Mouse (Mus musculus): ENCODE data around the gene Dupd1.

Dupd1 gene

DNA sequence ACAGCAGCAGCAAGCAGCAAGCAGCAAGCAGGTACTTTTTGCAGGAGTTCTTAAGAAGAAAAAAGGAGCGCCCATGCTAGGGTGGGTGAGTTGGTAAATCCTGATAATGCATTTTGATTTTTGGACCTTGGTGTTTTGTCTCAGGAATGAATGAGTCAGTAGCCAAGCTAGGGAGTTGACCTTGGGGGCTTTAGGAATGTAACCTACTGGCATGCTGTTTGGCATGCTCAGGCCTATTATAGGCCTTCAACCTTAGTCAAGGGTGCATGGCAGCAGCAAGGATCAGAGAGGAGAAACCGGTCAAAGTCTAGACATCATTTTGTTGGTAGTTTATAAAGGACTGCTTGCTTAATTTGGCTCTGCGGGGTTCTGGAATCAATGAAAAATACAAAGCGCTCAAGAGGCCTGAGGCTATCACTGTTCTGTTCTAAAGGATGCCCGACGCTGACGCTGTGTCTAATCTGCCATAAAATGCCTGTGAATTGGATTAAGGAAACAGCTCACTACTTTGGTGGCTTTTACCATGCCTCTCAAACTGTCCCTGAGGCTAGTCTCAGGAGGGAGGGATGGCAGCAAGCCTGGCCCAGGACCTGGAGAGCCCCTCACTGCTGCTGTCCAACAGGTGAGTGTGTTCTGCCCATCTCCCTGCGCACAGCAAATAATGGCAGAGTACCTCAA, 7.8 kb upstream of the Dupd1 start:
- no peak for DNase-seq (ENCODE audit: low read depth, low spot score)

DNA sequence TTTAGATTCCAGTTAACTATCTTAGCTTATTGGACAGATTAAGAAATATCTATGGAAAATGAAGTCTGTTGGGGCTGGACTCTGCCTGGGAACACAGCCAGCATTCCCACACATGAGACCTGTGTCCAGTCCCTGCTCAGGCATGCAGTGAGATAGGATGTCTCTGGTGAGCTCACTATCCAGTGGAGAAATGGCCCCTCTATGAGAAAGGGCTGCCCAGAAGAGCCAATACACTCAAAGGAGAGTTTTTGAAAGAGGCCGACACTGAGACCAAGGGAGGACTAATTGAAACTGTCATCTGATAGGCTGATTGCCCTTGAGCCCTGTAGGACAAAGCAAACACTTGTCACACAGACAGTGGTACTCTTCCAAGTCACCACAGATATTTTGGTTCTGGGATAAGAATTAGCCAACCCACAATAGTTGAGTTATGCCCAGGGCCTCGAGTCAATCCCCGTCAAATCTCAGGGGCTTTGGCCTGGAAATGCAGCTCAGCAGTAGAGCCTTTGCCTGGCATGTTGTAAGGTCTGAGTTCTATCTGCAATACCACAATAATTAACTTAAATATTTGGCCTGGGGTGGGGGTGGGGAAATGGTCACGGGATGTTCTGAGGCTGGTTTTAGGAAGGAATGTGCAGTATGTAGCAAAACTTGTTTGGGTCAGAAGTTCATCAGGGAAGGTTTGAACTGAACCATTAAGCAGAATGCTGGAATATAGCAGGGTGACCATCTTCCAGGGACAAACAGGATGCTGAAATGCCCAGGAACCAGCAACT, 6.2 kb upstream of the Dupd1 start:
- DNase-seq (ENCODE audit: low read depth, low spot score) = no peak

DNA sequence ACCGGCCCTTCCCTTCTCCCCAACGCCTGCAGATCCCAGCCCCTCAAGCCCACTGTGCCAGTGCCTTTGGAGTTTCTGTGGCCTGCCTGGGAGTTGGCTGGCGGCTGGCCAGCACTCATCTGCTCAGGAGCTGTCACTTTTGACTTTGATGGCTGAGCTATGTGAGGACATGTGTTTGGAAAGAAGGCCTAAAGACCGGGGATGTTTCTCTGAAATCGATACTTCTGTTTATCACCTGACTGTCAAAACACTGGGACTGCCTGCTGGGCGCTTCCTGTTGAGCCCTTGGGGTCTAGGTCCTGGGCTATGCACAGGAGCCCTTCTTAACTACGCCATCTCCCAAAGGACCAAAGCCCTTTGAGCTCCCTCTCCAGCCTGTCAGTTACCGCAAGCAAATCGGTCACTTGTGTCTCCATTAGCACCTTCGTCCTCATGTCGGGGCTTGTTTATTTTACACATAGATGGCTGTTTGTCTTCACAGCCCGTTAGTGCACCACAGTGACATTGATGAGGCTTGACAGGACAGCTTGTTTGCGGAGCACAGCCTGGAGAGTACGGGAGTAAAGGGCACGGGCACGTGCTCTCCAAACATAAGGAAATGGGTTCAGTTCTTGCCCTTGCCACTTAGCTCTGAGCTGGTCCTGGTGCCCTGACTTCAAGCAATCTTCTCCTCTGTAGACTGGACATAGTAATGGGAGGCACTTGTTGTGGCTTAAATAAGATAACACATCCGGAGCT, 5.4 kb upstream of the Dupd1 start:
- no peak for DNase-seq (ENCODE audit: low read depth, low spot score)

DNA sequence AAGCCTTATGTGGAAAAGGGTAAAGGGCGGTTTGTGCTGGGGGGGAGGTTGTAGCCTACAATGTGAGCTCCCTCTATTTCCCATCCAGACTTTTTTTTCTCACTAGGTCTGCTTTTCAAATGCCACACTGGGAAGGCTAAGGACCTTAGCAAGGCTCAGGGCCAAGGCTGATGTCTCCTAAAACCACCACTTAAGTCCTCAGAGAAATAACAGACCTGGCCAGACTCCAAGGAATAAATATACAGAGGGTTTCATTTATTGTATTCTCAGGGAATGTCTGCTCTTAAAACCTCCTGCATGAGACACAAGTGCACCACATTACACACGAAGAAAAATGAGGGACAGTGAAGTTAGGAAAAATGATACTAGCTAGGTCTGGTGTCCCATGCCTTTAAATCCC, 3.1 kb downstream of the Dupd1 start:
- DNase-seq (ENCODE audit: low read depth, low spot score) = no peak

DNA sequence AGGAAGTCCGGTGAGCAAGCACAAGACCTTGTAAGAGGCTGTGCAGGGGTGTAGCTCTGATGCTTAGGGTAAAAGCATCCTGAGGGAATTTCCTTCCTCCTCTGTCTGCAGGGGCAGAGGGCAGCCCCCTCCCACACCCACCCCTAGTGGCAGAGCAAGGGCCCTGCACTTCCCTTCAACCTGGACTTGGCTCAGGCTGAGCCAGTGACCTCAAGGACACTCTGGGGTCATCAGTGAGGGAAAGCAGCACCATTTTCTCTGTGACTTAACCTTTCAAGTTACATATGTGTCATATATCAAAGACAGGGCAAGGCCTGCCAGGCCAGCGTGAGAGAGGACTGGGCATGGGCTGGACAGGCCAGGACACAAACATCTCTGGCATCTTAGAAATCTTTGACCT, 4.8 kb downstream of the Dupd1 start:
- DNase-seq (ENCODE audit: low read depth, low spot score) = peak; percentile 20

DNA sequence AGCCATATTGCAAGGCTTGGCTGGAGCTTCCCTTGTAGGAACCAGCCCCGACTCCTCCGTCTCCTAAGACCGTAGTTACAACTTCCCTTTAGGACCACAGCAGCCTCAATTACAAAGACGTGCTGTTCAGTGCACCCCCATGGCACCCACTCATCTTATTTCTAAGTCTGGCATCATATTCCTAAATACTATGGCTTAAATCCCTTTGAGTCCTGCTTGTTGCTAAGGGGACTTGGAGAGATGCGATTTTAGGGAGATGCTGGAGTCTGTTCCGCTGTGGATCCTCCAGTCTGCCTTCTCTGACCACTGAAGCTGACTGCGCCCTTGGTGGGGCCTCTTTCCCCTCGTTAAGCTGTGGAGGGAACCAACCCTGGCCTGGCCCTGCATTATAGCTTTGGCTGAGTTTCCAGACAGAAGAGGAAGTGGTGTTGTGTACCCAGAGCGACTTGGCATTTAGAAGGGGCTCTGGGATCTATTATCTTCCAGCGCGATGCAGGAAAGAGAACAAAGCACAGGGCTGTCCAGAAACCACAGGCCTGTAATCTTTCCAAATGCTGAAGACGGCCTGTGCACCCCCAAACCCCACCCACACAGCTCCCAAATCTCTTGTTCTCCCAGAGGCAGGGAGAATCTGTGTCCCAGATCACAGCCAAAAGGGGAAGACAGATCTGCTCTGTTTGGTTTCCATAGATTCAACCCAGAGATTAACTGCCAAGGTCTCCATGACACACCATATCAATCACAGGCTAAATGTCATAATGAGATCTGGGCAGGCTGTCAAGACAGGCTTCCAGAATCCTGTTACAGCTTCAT, 7.4 kb downstream of the Dupd1 start:
- DNase-seq (ENCODE audit: low read depth, low spot score) = no peak

DNA sequence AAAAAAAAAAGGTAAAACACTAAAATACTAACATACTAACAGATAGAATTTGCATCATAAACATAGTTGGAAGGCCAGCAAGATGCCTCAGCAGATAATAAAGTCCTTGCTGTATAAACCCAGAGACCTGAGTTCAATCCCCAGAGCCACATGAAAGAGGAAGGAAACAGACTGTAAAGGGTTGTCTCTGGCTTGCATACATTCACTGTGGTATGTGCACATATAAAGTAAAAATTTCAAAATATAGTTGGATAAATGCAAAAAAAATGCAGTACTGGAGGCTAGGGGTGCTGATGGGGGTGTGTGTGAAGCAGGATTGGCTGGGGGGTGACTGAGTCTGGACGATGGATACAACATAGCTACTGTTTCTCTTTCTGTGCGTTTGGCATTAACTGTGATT, 8.9 kb downstream of the Dupd1 start:
- DNase-seq (ENCODE audit: low read depth, low spot score) = no peak

DNA sequence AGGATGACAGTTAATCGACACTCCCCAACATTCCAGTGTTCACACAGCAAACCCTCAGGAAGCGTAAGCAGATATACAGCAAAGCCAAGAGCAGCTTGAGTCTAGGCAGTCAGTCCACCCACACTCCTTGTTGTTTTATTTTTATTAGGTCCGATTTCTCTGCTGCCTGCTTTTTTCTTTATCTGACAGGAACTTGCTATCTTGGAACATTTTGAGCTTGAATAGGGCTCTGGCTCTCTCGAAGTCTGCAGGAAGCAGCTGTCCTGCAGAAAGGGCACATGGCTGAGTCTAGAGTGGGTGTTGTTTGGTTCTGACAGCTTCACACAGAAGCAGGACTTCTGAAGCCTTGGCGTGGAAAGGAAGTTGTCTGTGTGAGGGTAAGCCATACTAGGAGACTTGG, 11.1 kb downstream of the Dupd1 start:
- DNase-seq (ENCODE audit: low read depth, low spot score) = no peak

DNA sequence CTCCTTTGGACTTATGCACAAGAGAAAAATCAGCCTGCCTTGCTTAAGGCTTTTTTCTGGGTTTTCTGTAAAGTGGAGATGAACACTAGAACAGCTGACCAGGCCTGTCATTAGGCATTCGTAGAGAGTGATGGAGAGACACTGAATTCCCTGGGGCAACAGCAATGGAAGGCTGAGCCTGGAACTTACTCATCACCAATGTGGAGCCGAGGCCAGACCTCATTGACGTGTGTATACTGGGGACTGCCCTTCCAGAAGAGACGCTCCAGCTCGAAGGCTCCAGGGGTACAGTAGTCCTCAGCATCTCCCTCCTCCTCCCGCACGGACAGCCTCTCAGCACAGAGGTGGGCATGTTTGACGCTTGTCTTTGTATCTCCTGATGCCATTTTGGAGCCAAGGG, 11.7 kb downstream of the Dupd1 start:
- no peak for DNase-seq (ENCODE audit: low read depth, low spot score)

DNA sequence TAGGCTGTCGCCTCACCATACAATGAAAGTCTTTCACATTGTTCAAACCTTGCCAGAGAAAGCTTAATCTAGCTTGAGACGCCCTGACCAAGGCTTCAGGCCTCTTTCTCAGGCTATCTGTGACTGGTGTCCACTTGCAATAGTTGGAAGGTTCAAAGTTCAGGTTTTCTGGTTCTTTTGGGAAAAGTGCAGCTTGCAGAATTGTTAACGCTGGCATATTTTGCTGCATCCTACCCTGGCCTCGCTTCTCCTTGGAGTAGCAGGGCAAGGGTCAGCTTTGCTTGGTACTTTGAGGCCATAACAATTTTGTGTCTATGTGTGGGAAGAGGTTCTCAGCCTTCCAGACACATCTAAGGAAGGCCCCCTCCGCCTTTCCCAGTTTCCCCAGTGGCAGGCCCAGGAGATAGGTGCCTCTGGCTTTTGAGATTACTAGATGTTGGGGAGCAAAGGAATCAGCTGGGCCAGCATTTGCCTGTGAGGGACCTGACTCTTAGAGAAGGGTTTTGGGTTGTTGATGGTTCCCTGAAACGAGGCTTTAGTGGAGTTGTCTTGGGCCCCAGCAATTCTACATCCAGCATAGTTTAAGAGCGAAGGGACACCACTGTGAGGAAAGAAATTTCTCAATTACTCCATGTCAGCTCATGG, 18.1 kb downstream of the Dupd1 start:
- no peak for DNase-seq (ENCODE audit: low read depth, low spot score)

DNA sequence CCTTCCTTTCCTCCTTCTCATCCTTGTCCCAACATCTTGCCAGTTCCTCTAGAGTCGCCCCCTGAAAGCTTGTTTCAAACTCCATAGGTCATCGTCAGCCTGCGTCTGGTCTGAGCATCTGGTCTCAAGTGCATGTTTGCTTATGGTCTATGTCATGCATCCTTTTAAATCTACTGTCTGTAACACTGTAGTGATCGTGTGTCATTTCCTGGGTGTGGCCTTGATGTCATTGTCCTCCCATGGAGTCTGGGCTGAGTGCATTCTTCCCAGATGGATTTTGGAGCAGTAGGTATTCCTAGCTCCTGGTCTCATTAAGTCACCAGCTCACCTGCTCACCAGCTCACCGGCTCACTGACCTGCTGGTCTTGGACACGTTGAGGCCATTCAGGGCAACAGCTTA, 19.4 kb downstream of the Dupd1 start:
- DNase-seq (ENCODE audit: low read depth, low spot score) = no peak

DNA sequence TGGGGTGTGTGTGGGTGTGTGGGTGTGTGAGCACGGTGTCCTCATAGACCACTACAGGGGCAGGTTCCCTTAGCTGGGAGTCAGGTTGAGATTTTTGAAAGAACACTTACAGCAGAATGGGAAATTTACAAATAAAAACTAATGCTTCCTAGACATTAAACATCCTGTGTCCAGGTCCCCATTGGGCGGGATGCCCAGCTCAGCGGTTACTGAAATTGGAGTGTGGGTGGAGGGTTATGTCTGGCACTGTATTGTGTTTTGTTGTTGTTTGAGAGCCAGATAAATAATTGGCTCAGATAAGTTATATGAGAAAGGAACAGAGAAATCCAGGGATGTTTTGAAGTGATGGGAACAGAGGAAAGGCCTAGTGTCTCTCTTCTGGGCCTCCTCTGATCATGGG, 23.3 kb downstream of the Dupd1 start:
- no peak for DNase-seq (ENCODE audit: low read depth, low spot score)

DNA sequence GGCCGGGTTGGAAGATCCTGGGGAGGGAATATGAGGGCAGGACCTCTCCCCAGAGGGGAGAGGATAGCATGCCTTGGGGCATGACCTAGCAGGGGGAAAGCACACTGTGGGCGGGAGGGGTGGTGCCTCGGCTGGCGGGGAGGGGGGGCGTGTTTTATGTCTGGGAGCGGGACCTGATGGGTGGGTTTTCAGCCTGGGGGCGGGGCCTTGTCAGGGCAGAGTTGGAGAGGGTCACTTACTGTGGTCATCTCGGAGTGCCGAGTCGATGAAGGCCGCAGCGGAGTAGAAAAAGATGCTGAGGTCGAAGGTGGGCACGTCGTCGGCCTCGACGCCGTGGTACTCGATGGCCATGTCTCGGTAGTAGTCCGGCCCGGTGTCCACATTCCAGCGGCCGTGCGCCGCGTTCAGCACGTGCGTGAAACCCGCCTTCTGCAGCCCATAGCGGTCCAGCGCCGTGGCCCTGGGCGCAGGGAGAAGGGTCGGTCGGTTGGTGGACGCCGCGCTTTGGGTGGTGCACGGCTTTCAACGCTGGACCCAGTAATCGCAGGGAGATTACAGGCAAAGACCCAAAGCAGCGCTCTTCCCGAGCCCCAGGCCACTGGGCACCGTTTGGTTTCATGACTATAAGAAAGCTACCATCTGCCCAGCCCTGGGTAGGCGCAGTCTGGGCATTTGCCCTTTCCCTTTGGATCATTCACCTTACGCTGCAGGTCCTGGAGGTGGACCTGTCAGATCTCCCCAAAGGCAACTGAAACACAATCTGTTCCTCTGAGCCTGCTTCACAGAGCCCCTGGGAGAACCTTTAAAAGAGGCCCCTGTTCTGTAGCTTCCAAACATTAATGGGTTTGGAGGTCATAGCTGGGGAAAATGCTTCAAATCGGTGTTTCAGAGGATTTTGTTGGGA, 27.7 kb downstream of the Dupd1 start:
- DNase-seq (ENCODE audit: low read depth, low spot score) = no peak

DNA sequence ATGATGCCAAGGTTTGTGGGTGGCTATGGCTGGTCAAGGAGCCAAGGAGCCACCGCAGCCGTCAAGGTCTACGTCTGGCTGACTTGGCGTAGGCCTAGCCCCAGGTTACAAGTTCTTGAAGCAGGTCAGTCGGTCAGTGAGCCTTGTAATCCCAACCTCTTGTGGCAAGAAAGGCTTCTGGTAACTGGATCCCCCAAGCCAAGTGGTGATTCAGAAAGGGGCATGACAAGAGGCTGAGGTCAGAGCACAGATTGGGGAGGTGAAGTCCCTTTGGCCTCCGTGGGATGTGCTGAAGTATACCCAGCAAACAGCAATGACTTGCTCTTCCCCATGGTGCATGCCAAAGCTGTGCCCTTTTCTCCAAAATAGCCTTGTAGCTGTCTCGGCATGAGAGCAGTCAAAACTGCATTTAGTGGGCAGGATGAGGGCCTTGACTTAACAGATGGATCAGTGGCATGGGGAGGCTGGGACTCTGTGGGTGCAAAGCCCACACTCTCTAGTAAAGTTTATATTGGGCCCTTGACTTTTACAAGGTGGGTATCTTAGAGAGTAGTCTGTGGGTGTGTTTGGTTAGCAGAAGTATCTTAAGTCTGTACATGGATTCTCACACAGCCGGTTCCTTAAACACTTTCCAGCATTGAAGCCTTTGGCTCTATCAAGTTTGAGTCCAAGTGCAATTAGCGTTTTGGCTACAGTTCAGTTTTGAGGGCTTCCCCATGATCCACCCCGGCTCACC, 28.8 kb downstream of the Dupd1 start:
- DNase-seq (ENCODE audit: low read depth, low spot score) = no peak

DNA sequence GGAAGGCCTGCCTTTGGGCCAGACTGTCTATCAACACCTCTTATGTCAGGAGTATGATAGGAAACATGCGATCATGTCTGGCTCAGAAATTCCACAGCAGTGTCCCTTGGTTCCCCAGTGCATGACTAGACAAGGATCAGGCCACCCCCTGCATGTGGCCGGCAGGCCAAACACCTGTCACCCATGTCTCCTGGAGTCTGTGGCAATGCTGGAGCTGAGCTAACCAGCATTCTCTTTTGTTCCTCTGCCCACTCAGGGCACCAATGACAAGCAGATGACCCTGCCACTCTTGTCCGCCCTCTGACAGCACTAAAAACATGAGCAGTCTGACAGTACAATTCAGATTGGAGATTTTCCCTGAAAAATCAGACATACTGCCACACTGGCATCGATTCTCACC, 30.5 kb downstream of the Dupd1 start:
- no peak for DNase-seq (ENCODE audit: low read depth, low spot score)

DNA sequence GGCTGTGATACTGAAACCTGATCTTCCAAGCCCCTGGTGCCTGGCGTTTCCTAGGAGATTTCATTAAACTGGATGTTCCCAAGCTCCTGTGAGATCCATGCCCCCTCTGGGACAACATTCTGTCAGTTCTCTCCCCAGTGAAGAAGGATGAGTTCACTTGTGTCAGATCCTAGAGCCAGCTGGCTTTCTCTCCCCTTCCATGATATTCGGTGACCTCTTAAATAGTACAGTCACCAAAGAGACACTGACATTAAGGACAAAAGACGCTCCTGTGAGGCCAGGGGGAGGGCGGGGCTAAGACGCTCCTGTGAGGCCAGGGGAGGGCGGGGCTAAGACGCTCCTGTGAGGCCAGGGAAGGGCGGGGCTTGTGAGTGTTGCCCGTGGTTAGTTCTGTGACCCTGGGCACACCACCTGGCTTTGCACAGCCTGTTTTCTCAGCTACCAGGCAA, 31.7 kb downstream of the Dupd1 start:
- peak; percentile 84 for DNase-seq (ENCODE audit: low read depth, low spot score)

DNA sequence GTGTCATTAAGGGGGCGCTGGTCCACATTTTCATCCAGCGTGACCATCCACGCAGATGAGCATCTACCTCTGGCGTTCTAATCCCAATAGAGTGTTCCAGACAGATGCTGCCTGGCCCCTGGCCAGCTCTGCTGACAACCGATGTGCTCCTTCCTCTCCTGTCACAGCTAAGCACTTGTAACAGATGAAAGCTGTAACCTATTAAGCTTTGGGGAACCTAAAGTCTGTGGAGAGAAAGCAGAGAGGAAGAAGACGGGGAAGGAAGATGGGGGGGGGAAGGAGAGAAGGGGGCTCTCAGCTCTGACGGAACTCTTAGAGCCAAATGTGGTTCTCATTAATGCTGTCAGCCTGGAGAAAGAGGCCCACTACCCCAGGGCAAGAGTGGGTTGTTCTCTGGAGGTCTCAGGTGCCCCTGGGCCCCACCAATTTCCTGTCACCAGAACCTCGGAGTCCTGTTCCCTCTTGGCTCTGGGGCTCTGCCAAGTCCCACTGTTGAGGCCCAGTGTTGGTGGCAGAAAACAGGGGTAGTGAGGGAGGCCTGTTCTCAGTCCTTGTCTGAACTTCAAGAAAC, 34.7 kb downstream of the Dupd1 start:
- no peak for DNase-seq (ENCODE audit: low read depth, low spot score)

DNA sequence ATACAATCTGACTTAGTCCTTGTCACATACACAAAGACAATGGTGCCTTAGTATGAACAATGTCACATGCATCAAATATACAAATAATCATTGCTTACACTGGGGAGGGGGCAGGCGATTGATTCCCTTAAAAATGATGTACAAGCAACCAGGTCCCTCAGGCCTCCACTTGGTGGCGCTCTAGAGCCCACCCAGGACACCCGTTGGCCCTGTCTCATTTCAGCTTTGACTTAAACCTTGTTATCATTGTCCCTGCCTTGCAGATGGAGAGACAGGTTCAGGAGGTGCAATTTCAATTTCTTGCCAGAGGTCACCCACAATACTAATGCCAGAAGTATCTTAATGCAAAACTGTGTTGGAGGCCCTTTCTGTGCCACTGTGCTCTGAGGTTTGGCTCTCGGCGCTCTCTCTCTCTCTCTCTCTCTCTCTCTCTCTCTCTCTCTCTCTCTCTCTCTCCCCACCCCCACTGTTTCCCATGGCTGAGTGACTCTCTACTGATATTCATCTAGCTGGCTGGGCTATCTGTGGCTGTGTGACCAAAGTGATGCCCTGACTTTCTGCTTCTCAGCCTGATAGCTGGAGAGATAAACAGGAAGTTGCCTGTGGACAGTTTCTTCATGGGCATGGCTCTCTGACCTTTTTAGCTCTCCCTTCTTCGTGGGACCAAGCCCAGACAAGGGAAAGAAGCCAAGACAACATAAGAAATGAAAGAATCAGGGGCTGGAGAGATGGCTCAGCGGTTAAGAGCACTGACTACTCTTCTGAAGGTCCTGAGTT, 35.7 kb downstream of the Dupd1 start:
- DNase-seq (ENCODE audit: low read depth, low spot score) = peak; percentile 73

Data from ES-CJ7 (cell line).